Mouse (Mus musculus) hindbrain, embryonic 10.5 days (tissue): ENCODE data around the gene Ptpn22. TPM values are rescaled to one million over a fixed set of nuclear protein-coding genes. Genes with fewer than 3 reads are reported as not detected.

Experiments used
- DNase-seq: peaks from one replicate; pipeline ENCODE4 v3.0.0-alpha.2; 2017; ENCODE audit warnings: low spot score
- H3K27ac ChIP-seq: fragments of 300-500 bp; sonication (generic); 2 replicates; pipeline ENCODE4 v1.5.1; 2016; ENCODE audit warnings: mild to moderate bottlenecking, moderate library complexity
- H3K27me3 ChIP-seq: fragments of 300-500 bp; sonication (generic); 2 replicates; pipeline ENCODE4 v1.6.1; 2016; ENCODE audit warnings: mild to moderate bottlenecking; ENCODE audit not compliant: poor library complexity, insufficient read depth, severe bottlenecking
- H3K36me3 ChIP-seq: fragments of 300-500 bp; sonication (generic); 2 replicates; pipeline ENCODE4 v1.6.1; 2016; ENCODE audit warnings: mild to moderate bottlenecking, moderate library complexity
- H3K4me1 ChIP-seq: fragments of 300-500 bp; sonication (generic); replicated peaks from 2 replicates; pipeline ENCODE4 v1.6.1; 2016; ENCODE audit warnings: mild to moderate bottlenecking
- H3K4me3 ChIP-seq: fragments of 300-500 bp; sonication (generic); 2 replicates; pipeline ENCODE4 v1.5.1; 2016; ENCODE audit warnings: mild to moderate bottlenecking, moderate library complexity
- H3K9me3 ChIP-seq: fragments of 300-500 bp; sonication (generic); 2 replicates; pipeline ENCODE4 v1.6.1; 2016; ENCODE audit warnings: mild to moderate bottlenecking, moderate library complexity
- WGBS: fragments of 180-500 bp; shearing (Covaris S2); methylation state at CpG from one replicate; pipeline ENCODE4 v1.1.7; 2016; 5-methylcytosine and 5-hydroxymethylcytosine counted together
- polyA plus RNA-seq: library from polyadenylated mRNA; unstranded; fragments of >200 nt; fragmentation: Nextera tagmentation; extraction: Ambion mirVana; gene quantifications from 2 replicates; pipeline ENCODE4 v1.2.1, GENCODE M21; 2016

Ptpn22 gene
- polyA plus RNA-seq, 1 experiment from 2014 or later: 0.24 TPM

DNA sequence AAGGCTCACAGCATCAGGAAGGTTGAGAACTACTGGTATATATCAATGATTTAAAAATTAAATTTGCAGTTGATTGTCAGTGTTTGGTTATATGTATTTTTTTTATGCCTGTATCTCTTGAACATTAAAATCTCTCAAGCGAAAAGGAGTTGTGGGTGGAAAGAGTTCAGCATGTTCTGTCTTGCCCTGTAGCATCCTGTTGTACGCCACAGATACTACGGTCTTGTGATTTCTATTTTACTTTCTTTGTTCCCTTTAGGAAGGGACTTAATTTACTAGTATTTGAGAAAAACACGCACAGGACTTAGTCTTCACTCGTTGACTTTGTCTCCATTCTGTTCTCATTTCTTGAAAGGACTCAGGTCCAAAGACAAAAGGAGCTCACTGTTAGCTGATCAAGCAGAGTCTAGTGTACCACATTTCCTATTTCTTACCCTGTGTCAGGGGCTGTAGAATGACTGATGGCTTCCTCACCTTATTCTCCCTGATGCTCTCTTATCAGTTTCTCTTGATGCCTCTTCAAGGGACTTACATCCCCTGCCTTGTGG, 7.9 kb downstream of the Ptpn22 start:
- Histone ChIP-seq H3K27me3 (no peaks in the 10 kb centered on the region), H3K27ac (no peak overlapping the region), H3K9me3 (no peaks in the 10 kb centered on the region), H3K4me3 (no peak overlapping the region), H3K4me1 (no peaks in the 10 kb centered on the region), H3K36me3 (no peaks in the 10 kb centered on the region)
- DNase-seq: no peak
- WGBS: 90% methylated on average over 5 of the region's 5 CpGs

DNA sequence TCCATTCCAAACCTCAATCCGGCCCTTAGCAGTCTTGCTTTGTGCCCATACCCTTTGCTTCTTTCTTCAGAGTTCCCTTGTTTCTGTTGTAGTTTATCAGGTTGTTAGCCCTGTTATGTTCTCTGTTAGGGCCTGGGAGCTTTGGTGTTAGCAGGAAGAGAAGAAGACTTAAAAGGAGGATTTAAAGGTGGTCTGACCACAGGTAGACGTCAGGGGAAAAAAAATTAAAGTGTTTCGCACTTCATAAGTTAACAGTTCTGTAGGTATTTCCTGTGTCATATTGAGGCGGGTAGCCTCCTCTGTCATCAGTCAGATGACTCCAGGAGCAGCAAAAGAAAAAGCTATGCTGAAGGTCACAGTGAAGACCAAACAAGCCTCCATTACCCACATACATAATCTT, 8.4 kb downstream of the Ptpn22 start:
- no peak overlapping the region for H3K27ac ChIP-seq
- 92% methylated on average over 4 of the region's 4 CpGs for WGBS

DNA sequence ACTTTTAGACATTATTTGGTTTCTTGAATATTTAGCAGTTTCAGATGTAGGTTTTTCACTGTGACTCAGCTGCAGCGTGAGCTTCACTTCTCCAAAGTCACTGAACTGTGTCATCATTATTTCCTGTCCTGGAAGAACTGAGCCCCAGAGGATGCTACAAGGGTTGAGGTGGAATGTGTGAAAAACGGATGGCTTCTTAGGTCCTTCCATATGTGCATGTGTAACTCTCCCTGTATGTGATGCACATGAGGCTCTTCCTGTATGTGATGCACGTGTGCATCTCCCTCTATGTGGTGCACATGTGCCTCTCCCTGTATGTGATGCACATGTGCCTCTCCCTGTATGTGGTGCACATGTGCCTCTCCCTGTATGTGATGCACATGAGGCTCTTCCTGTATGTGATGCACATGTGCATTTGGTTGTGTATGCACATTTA, 13.1 kb downstream of the Ptpn22 start:
- Histone ChIP-seq H3K27ac (no peak overlapping the region), H3K27me3 (no peaks in the 10 kb centered on the region), H3K36me3 (no peaks in the 10 kb centered on the region), H3K4me3 (no peak overlapping the region), H3K9me3 (no peaks in the 10 kb centered on the region), H3K4me1 (no peaks in the 10 kb centered on the region)
- 69% methylated on average over 3 of the region's 3 CpGs for WGBS
- DNase-seq: no peak

More for the DNA sequence above, 8.4 kb downstream of the Ptpn22 start:
- H3K9me3 ChIP-seq: no peaks in the 10 kb centered on the region
- no peaks in the 10 kb centered on the region for H3K27me3 ChIP-seq
- no peak for DNase-seq
- no peaks in the 10 kb centered on the region for H3K36me3 ChIP-seq
- no peaks in the 10 kb centered on the region for H3K4me1 ChIP-seq
- no peak overlapping the region for H3K4me3 ChIP-seq

DNA sequence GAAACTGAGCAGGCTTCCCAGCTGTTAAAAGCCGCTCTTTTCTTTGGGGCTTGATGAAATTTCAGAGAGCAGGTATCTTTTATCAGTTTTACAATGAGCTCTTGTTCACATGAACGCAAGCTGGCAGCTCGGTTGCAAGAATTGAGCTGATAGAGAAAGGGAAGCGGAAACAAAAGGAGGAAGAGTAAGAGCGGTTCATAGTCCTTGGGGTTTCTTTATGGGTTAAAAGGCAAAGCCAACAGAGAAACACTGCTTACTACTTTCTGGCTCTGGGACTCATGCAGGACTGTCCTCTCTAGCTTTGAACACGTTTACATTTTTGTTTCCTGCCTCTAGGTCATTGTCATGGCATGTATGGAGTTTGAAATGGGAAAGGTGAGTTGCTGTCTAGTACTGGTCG, 14.7 kb downstream of the Ptpn22 start:
- Histone ChIP-seq H3K9me3 (no peaks in the 10 kb centered on the region), H3K36me3 (no peaks in the 10 kb centered on the region), H3K4me1 (no peaks in the 10 kb centered on the region), H3K27ac (no peak overlapping the region), H3K27me3 (no peaks in the 10 kb centered on the region), H3K4me3 (no peak overlapping the region)
- WGBS: 77% methylated on average over 7 of the region's 7 CpGs
- DNase-seq: no peak

DNA sequence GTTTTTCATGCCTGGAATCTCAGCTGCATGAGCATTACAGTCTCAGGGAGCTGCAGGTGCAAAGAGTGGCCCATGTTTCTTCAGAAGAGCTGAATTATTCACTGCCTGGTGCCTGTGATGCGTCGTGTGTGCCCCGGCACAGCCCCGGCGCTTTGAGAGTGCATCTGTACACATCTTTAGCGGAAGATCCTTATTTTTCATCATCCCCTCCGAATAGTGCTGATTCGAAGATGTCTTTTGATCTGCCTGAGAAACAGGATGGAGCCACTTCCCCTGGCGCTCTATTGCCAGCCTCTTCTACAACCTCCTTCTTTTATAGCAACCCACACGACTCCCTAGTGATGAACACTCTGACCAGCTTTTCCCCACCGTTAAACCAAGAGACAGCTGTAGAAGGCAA, 26.4 kb downstream of the Ptpn22 start:
- H3K27me3 ChIP-seq: no peaks in the 10 kb centered on the region
- 81% methylated on average over 11 of the region's 11 CpGs for WGBS
- no peak for DNase-seq

DNA sequence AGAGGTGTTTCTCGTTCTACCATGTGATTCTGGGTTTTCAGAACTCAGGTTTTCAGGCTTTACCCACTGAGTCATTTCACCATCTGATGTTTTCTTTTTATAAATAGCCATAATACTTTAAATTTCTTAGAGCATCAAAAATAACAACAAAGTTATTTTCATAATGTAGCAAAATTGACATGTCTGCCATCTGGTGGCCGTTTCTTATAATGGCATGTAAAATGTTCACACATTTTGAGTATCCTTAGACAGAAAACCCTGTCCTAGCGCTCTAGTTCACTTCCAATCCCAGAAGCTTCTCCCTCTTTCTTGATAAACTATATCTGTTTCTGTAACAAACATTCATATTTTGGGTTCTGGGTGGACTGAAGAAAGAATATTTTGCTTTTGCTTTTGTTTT, 28.0 kb downstream of the Ptpn22 start:
- 35% methylated on average over 3 of the region's 3 CpGs for WGBS
- no peak for DNase-seq

More for the DNA sequence above, 26.4 kb downstream of the Ptpn22 start:
- no peak overlapping the region for H3K4me3 ChIP-seq
- H3K27ac ChIP-seq: no peak overlapping the region
- H3K36me3 ChIP-seq: no peaks in the 10 kb centered on the region
- H3K4me1 ChIP-seq: no peaks in the 10 kb centered on the region
- H3K9me3 ChIP-seq: no peaks in the 10 kb centered on the region

DNA sequence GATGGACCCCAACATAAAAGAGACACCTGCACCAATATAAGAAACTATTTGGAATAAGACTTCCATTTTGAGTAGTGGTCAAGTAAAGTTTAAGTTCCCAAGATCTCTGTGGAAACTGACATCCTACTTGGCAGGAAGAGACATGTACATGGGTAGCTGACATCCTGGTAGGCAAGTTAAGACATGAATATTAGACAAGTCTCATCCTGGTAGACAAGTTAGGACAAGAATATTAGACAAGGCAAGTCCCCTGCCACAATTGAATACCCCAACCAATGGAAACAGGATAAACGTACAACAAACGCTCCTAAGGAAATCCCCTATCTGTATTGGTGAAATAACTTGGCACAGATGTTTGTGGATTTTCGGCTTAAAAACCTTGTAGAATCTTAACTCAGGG, 33.8 kb downstream of the Ptpn22 start:
- WGBS: 92% methylated on average over 3 of the region's 3 CpGs
- Histone ChIP-seq H3K9me3 (no peaks in the 10 kb centered on the region), H3K36me3 (no peaks in the 10 kb centered on the region), H3K4me1 (no peaks in the 10 kb centered on the region), H3K27me3 (no peaks in the 10 kb centered on the region), H3K4me3 (no peak overlapping the region), H3K27ac (no peak overlapping the region)
- DNase-seq: no peak

More for the DNA sequence above, 28.0 kb downstream of the Ptpn22 start:
- no peaks in the 10 kb centered on the region for H3K36me3 ChIP-seq
- H3K27ac ChIP-seq: no peak overlapping the region
- no peaks in the 10 kb centered on the region for H3K4me1 ChIP-seq
- no peaks in the 10 kb centered on the region for H3K27me3 ChIP-seq
- no peaks in the 10 kb centered on the region for H3K9me3 ChIP-seq
- no peak overlapping the region for H3K4me3 ChIP-seq

DNA sequence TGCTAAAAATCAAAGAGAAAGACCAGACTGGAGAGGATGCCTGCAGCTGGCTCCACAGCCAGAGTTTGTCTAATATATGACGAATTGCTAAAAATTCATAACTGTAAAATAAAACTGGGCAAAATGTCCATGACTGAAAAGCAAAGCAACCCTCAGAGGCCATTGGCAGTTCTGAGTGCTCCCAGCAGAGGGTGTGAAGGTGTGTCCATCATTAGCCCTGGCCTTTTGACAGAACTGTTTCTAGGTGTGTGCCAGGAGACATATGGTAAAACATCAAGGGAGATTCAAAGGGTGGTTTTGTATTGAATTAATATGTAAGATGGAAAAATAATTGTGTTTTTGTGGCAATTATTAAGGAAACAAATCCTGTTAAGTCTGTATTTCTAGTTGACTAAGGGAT, 45.1 kb downstream of the Ptpn22 start:
- no peak overlapping the region for H3K4me3 ChIP-seq
- 84% methylated on average over 1 of the region's 1 CpGs for WGBS

DNA sequence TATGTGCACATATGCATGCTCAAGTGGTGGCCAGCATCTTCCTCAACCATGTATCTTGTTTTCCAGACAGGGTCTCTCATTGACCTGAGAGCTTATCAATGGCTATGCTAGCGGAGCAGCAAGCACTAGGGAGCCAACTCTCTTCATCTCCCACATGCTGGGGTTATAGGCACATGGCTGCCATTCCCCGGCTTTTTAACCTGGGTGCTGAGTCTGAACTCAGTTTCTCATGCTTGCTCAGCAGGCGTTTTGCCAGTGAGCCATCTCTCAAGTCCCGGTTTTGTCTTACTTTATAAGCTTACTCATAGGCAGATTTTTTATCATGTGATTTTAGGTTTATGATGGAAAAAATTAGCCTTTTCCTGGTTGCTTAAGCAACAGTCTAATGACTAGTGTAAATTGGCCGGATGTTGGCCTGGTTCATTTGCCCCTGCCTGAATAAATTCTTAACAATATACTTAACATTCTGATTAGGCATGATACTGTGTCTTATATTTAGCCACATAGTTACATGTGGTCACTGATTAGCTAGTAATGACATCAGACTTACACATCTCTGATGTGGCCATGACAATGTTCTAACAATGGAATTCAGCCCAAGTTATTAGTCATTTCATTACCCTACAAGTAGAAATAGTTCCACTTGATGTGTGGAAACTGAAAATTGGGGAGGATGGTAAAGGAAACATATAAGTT, 47.9 kb downstream of the Ptpn22 start:
- WGBS: 82% methylated on average over 5 of the region's 5 CpGs
- Histone ChIP-seq H3K4me3 (no peak overlapping the region), H3K4me1 (no peaks in the 10 kb centered on the region), H3K9me3 (no peaks in the 10 kb centered on the region), H3K36me3 (no peaks in the 10 kb centered on the region), H3K27me3 (no peaks in the 10 kb centered on the region), H3K27ac (no peak overlapping the region)
- DNase-seq: no peak

More for the DNA sequence above, 45.1 kb downstream of the Ptpn22 start:
- no peak overlapping the region for H3K27ac ChIP-seq
- H3K9me3 ChIP-seq: no peaks in the 10 kb centered on the region
- H3K27me3 ChIP-seq: no peaks in the 10 kb centered on the region
- no peak for DNase-seq
- H3K36me3 ChIP-seq: no peaks in the 10 kb centered on the region
- no peaks in the 10 kb centered on the region for H3K4me1 ChIP-seq

DNA sequence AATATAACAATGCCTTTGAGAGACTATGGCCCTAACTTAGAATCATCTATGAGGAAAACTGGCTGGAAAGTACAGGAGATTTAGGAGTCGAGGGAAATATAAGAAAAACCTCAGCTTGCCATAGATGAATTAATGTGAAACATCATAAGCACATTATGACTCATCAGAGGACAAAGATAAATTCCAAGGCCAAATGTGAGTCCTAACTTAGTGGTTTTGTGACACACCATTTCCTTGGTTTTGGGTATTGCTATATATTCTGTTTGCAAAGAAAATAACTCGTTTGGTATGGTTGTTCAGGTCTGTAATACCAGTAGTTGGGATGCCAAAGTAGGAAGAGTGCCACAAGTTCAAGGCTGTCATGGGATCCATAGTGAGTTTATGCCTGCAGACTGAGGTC, 49.2 kb downstream of the Ptpn22 start:
- Histone ChIP-seq H3K4me1 (peaks cover 5% of the 10 kb centered on the region; the same call in 1 of the 2 replicates), H3K9me3 (no peaks in the 10 kb centered on the region), H3K36me3 (no peaks in the 10 kb centered on the region), H3K27me3 (no peaks in the 10 kb centered on the region), H3K4me3 (no peak overlapping the region), H3K27ac (no peak overlapping the region)
- no peak for DNase-seq
- 70% methylated on average over 2 of the region's 2 CpGs for WGBS

DNA sequence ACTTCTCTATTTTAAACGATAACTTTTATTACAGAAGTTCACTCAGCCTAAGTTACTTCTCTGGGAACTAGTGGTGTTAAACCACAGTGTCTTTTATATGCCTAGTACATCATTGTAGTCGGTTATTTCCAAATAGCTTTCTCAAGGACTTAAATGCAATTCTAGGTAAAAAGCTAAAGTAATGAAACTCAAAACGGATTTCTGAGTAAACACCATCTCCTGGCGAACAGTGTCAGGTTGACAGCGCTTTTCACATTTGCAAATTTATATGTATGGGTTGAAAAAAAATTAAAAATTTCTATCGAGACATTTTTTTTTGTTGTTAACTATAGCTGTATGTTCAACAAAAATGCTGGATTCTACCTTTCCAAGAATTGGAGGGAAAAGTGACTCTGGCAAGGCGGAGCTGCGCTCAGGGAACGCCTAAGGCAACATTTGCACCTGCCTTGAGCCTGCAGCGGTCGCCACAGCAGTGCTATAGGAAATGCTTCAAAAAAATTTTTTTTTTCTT, 53.9 kb downstream of the Ptpn22 start:
- Histone ChIP-seq H3K4me3 (peak overlapping the region; percentile 98), H3K36me3 (no peaks in the 10 kb centered on the region), H3K27ac (peak overlapping the region; percentile 97), H3K27me3 (no peaks in the 10 kb centered on the region), H3K4me1 (peaks cover 23% of the 10 kb centered on the region), H3K9me3 (no peaks in the 10 kb centered on the region)
- WGBS: 12% methylated on average over 11 of the region's 11 CpGs
- DNase-seq: no peak

DNA sequence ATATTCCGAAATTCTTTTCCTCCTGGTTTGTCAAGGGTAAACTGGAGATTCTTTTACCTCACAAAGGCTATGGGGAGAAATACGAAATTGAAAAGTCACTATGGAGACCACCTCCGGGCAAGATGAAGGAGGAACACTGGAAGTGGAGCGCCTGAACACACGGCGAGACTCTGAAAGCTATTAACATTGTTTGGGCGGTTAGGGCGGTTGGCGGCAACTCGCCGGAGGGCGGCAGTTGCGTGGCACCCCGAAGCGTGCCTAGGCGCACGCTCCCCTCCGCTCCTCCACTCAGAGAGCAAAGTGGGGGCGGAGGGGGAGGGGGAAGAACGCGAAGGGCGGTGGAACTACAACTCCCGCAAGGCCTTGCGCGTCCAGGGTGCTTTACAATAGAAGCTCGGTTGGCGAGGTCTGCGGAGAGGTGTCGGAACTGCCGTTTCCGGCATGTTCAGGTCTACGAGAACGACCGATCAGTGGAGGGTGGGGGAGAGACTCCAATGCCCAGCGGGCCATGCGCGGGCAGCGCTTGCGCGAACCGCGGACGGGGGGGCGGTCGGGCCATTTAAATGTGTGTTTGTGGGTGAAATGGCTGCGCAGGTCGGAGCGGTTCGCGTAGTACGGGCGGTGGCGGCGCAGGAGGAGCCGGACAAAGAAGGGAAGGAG, 54.5 kb downstream of the Ptpn22 start, which contains the start of gene Rsbn1:
Gene Rsbn1 (plus strand): TSS at position 111 of the 660 bp plus-strand sequence.
- H3K9me3 ChIP-seq: no peaks in the 10 kb centered on the region
- H3K4me1 ChIP-seq: peaks cover 23% of the 10 kb centered on the region
- under 1% methylated on average over 55 of the region's 55 CpGs for WGBS
- peak within 1 kb of the TSS; percentile 98 for H3K4me3 ChIP-seq
- peak; percentile 98 for DNase-seq
- peak within 1 kb of the TSS; percentile 97 for H3K27ac ChIP-seq
- H3K27me3 ChIP-seq: no peaks in the 10 kb centered on the region
- no peaks in the 10 kb centered on the region for H3K36me3 ChIP-seq
